Mouse (Mus musculus): ENCODE measurements at regions not wholly inside any gene's neighbourhood (a gene's known extent, or its start where the extent isn't known, plus 50 kb on each side); places are given as distances from the start of the nearest gene placed in this dataset.
"Not testable (repeated sequence)": the region's sequence is repeated elsewhere in the genome, so short reads cannot be mapped to it uniquely, and the experiment has no call there.

DNA sequence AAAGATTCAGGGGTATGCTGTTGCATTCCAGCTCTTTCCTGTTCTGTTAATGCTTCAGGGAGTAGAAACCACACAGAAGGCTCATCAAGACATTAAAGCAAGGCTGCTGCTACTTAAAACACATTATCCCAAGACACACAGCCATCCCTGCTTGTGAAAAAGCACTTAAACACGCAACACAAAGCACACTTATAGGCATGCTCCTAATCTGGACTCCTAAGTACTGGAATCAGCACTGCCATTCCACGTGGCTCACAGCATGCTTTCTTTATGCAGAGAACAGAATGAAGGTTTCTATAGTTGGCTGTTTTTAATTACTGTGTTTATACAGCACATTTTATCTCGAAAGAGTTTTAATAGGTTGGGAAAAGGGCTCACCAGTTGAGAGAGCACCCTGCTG is 233.2 kb upstream of the Anxa10 start:
- Histone ChIP-seq H3K27ac (no peak overlapping the region), H3K9me3 (ENCODE audit: low read length) (no peaks in the 10 kb centered on the region), H3K36me3 (ENCODE audit: insufficient read depth, low read length) (no peaks in the 10 kb centered on the region), H3K4me2 (ENCODE audit: low read depth, low read length) (no peak overlapping the region), H3K4me1 (ENCODE audit: insufficient read depth, low read length) (no peaks in the 10 kb centered on the region), H3K27me3 (ENCODE audit: insufficient read depth, low read length) (no peaks in the 10 kb centered on the region), H3K4me3 (ENCODE audit: low read length) (no peak overlapping the region), H3K9ac (replicated peaks; ENCODE audit: low read length) (no peak overlapping the region)
- DNase-seq (ENCODE audit: low spot score) (peak; percentile 10), ATAC-seq (peak; percentile 29; the same call in 1 of the 2 replicates)
- WGBS: 31% methylated on average over 3 of the region's 3 CpGs
- TF ChIP-seq CTCF (IDR thresholded peaks at IDR 0.05; ENCODE audit: low read depth): no peak

DNA sequence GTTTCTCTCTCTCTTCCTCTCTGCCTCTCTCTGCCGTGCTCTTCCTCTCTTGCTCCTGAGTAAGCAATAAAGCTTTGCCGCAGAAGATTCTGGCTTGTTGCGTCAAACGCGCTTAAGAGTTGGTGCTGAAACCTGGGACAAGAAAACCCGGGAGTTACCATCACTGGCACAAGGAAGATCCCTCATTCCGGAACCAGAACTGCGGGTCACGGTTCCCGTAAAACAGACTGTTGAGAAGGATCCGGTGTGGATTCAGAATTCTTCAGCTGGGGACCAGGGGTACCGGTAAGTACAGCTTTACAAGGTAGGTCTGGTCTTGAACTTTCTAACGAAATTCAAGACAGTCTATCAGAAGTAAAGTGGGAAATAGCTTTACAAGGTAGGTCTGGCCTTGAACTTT is 221.0 kb upstream of the Anxa10 start:
- ATAC-seq; H3K9me3 ChIP-seq (ENCODE audit: low read length); H3K27me3 ChIP-seq (ENCODE audit: insufficient read depth, low read length); DNase-seq (ENCODE audit: low spot score); H3K4me3 ChIP-seq (ENCODE audit: low read length); H3K27ac ChIP-seq; H3K4me2 ChIP-seq (ENCODE audit: low read depth, low read length); H3K36me3 ChIP-seq (ENCODE audit: insufficient read depth, low read length); H3K9ac ChIP-seq (replicated peaks; ENCODE audit: low read length); H3K4me1 ChIP-seq (ENCODE audit: insufficient read depth, low read length): not testable (repeated sequence)
- 95% methylated on average over 13 of the region's 13 CpGs for WGBS
